Mouse (Mus musculus) MEL (cell line): ENCODE results near the gene Fign.

Experiments
- CHD2 ChIP-seq: IDR thresholded peaks from 2 replicates; pipeline ENCODE4 v1.6.1; 2011; ENCODE audit warnings: low read length, improper control_type of control experiment
- CTCF ChIP-seq, 3 experiments: IDR thresholded peaks in 2 of 3; conservative IDR thresholded peaks in 1 of 3; 2 replicates each; pipeline ENCODE4 v1.5.1; 2011 to 2012; ENCODE audit warnings: low read length in 3 of 3, low read depth in 2 of 3, mild to moderate bottlenecking in 2 of 3, improper control_type of control experiment in 1 of 3, inconsistent platforms in 1 of 3, mixed read lengths in 1 of 3, moderate library complexity in 1 of 3; ENCODE audit not compliant: control insufficient read depth in 1 of 3, insufficient read depth in 1 of 3, poor library complexity in 1 of 3, severe bottlenecking in 1 of 3
- JUND ChIP-seq: IDR thresholded peaks from 2 replicates; pipeline ENCODE4 v1.6.1; 2011; ENCODE audit warnings: low read depth, mild to moderate bottlenecking, improper control_type of control experiment, low read length
- POLR2A ChIP-seq, 2 experiments: IDR thresholded peaks; 2 replicates each; pipeline ENCODE4 v1.6.1; 2011 to 2012; ENCODE audit warnings: low read length in 2 of 2, mild to moderate bottlenecking in 2 of 2, control low read depth in 1 of 2, improper control_type of control experiment in 1 of 2, low read depth in 1 of 2, moderate library complexity in 1 of 2; ENCODE audit not compliant: control insufficient read depth in 1 of 2, insufficient read depth in 1 of 2, poor library complexity in 1 of 2
- POLR2AphosphoS5 ChIP-seq: IDR thresholded peaks from 2 replicates; pipeline ENCODE4 v1.6.1; 2012; ENCODE audit warnings: low read depth, borderline replicate concordance, mild to moderate bottlenecking, inconsistent platforms, low read length, moderate library complexity, mixed read lengths
- ZMIZ1 ChIP-seq: IDR thresholded peaks from 2 replicates; pipeline ENCODE4 v1.6.1; 2012; ENCODE audit warnings: low read depth, mild to moderate bottlenecking, inconsistent platforms, low read length, improper control_type of control experiment, moderate library complexity

- no peak for TF ChIP-seq JUND
- TF ChIP-seq ZMIZ1: no peak
- TF ChIP-seq CTCF (IDR thresholded peaks at IDR 0.05 in 2 of 3, conservative IDR thresholded peaks at IDR 0.05 in 1 of 3; ENCODE audit: control insufficient read depth in 1 of 3, insufficient read depth in 1 of 3, low read depth in 2 of 3, low read length in 3 of 3, poor library complexity in 1 of 3, severe bottlenecking in 1 of 3): no peak
- no peak for TF ChIP-seq POLR2AphosphoS5
- no peak for TF ChIP-seq POLR2A (IDR thresholded peaks at IDR 0.05; ENCODE audit: control insufficient read depth in 1 of 2, insufficient read depth in 1 of 2, low read depth in 1 of 2, low read length in 2 of 2, poor library complexity in 1 of 2)
- TF ChIP-seq CHD2: no peak
Observed at GRCm38 (mm10) chr2:63982351-63982751, 115.5 kb downstream of the Fign start.
